8 mouse cellular contexts compared by ENCODE assay signal in genomic region chr9:25213164-25213557, GRCm38 (mm10). TPM values are rescaled to one million over a fixed set of nuclear protein-coding genes. Genes with fewer than 3 reads are reported as not detected.
DNase-seq lines count a peak whose midpoint lies in the region; ATAC-seq and TF ChIP-seq lines count a peak whose summit lies in the region.

No protein-coding gene starts in this region.

- no peak for DNase-seq in hindbrain, embryonic 10.5 days (ENCODE audit: low spot score)
- no peak for DNase-seq in midbrain, embryonic 10.5 days (ENCODE audit: low spot score)
- DNase-seq in midbrain, postnatal 0 days (ENCODE audit: low spot score) = no peak
- no peak for DNase-seq in spleen, adult 12 weeks (ENCODE audit: low spot score)

- no peak overlapping the region for H3K4me3 ChIP-seq in hindbrain, embryonic 10.5 days
- H3K4me3 ChIP-seq in hindbrain, embryonic 16.5 days (ENCODE audit: low read length) = no peak overlapping the region
- no peak overlapping the region for H3K4me3 ChIP-seq in midbrain, embryonic 10.5 days
- H3K4me3 ChIP-seq in midbrain, postnatal 0 days (ENCODE audit: low read depth, low read length) = no peak overlapping the region
- H3K4me3 ChIP-seq in hindbrain, embryonic 15.5 days = no peak overlapping the region
- no peak overlapping the region for H3K4me3 ChIP-seq in stomach, embryonic 16.5 days (replicated peaks; ENCODE audit: low read length)

- H3K27ac ChIP-seq in hindbrain, embryonic 10.5 days = peak overlapping the region; percentile 77
- no peak overlapping the region for H3K27ac ChIP-seq in hindbrain, embryonic 16.5 days (ENCODE audit: low read depth, low read length)
- peak overlapping the region; percentile 64; the same call in 1 of the 2 replicates for H3K27ac ChIP-seq in midbrain, embryonic 10.5 days (replicated peaks)
- H3K27ac ChIP-seq in midbrain, postnatal 0 days (ENCODE audit: low read depth, low read length) = no peak overlapping the region
- H3K27ac ChIP-seq in hindbrain, embryonic 15.5 days (replicated peaks) = peak overlapping the region; percentile 31; the same call in 1 of the 2 replicates
- H3K27ac ChIP-seq in stomach, embryonic 16.5 days (ENCODE audit: low read length) = peak overlapping the region; percentile 80; the same call in 1 of the 2 replicates

- ATAC-seq in hindbrain, embryonic 16.5 days = no peak
- ATAC-seq in midbrain, postnatal 0 days (ENCODE audit: low FRiP score) = no peak
- ATAC-seq in hindbrain, embryonic 15.5 days (ENCODE audit: low FRiP score, low read depth) = no peak
- no peak for ATAC-seq in stomach, embryonic 16.5 days (ENCODE audit: insufficient read depth, low FRiP score)
- no peak for ATAC-seq in activated CD4-positive, CD25-positive, alpha-beta regulatory T cell, adult 4 months

- no peaks in the 10 kb centered on the region for H3K27me3 ChIP-seq in hindbrain, embryonic 10.5 days (ENCODE audit: insufficient read depth, poor library complexity, severe bottlenecking)
- H3K27me3 ChIP-seq in hindbrain, embryonic 16.5 days (replicated peaks; ENCODE audit: control insufficient read depth, insufficient read depth, low read length) = no peaks in the 10 kb centered on the region
- H3K27me3 ChIP-seq in midbrain, embryonic 10.5 days (ENCODE audit: low read depth, poor library complexity, severe bottlenecking) = no peaks in the 10 kb centered on the region
- H3K27me3 ChIP-seq in midbrain, postnatal 0 days (ENCODE audit: insufficient read depth, low read length) = no peaks in the 10 kb centered on the region
- no peaks in the 10 kb centered on the region for H3K27me3 ChIP-seq in hindbrain, embryonic 15.5 days
- H3K27me3 ChIP-seq in stomach, embryonic 16.5 days (ENCODE audit: control insufficient read depth, insufficient read depth, low read length) = no peaks in the 10 kb centered on the region

- no peaks in the 10 kb centered on the region for H3K9me3 ChIP-seq in hindbrain, embryonic 10.5 days
- H3K9me3 ChIP-seq in hindbrain, embryonic 16.5 days (ENCODE audit: control insufficient read depth, low read length) = no peaks in the 10 kb centered on the region
- 0 out of 2 replicates have a peak, but pooled peaks cover 2% of the 10 kb centered on the region for H3K9me3 ChIP-seq in midbrain, embryonic 10.5 days (replicated peaks)
- H3K9me3 ChIP-seq in midbrain, postnatal 0 days (ENCODE audit: low read length) = no peaks in the 10 kb centered on the region
- H3K9me3 ChIP-seq in hindbrain, embryonic 15.5 days = no peaks in the 10 kb centered on the region
- no peaks in the 10 kb centered on the region for H3K9me3 ChIP-seq in stomach, embryonic 16.5 days (replicated peaks; ENCODE audit: control insufficient read depth, low read length)

- no peak for TF ChIP-seq CTCF in midbrain, postnatal 0 days (IDR thresholded peaks at IDR 0.05)

- H3K4me1 ChIP-seq in hindbrain, embryonic 10.5 days (replicated peaks) = peaks cover 19% of the 10 kb centered on the region
- peaks cover 2% of the 10 kb centered on the region; the same call in 1 of the 2 replicates for H3K4me1 ChIP-seq in hindbrain, embryonic 16.5 days (ENCODE audit: control insufficient read depth, insufficient read depth, low read depth, low read length)
- H3K4me1 ChIP-seq in midbrain, embryonic 10.5 days = peaks cover 15% of the 10 kb centered on the region
- H3K4me1 ChIP-seq in midbrain, postnatal 0 days (ENCODE audit: insufficient read depth, low read length) = peaks cover 2% of the 10 kb centered on the region; the same call in 1 of the 2 replicates
- H3K4me1 ChIP-seq in hindbrain, embryonic 15.5 days (replicated peaks) = peaks cover 6% of the 10 kb centered on the region
- peaks cover 5% of the 10 kb centered on the region; the same call in 1 of the 2 replicates for H3K4me1 ChIP-seq in stomach, embryonic 16.5 days (ENCODE audit: control insufficient read depth, insufficient read depth, low read length)

- H3K9ac ChIP-seq in hindbrain, embryonic 16.5 days (ENCODE audit: low read depth, low read length) = no peak overlapping the region
- H3K9ac ChIP-seq in midbrain, postnatal 0 days (replicated peaks; ENCODE audit: low read length, poor library complexity, severe bottlenecking) = no peak overlapping the region
- H3K9ac ChIP-seq in hindbrain, embryonic 15.5 days = no peak overlapping the region
- H3K9ac ChIP-seq in stomach, embryonic 16.5 days (ENCODE audit: low read length) = no peak overlapping the region

- H3K4me2 ChIP-seq in hindbrain, embryonic 16.5 days (ENCODE audit: low read length) = no peak overlapping the region
- no peak overlapping the region for H3K4me2 ChIP-seq in midbrain, postnatal 0 days (ENCODE audit: low read depth, low read length, poor library complexity, severe bottlenecking)
- H3K4me2 ChIP-seq in hindbrain, embryonic 15.5 days = no peak overlapping the region
- no peak overlapping the region for H3K4me2 ChIP-seq in stomach, embryonic 16.5 days (ENCODE audit: low read depth, low read length)

- no peaks in the 10 kb centered on the region for H3K36me3 ChIP-seq in hindbrain, embryonic 10.5 days
- H3K36me3 ChIP-seq in hindbrain, embryonic 16.5 days (ENCODE audit: control insufficient read depth, insufficient read depth, low read length) = no peaks in the 10 kb centered on the region
- H3K36me3 ChIP-seq in midbrain, embryonic 10.5 days = no peaks in the 10 kb centered on the region
- no peaks in the 10 kb centered on the region for H3K36me3 ChIP-seq in midbrain, postnatal 0 days (ENCODE audit: insufficient read depth, low read length)
- H3K36me3 ChIP-seq in hindbrain, embryonic 15.5 days = no peaks in the 10 kb centered on the region
- no peaks in the 10 kb centered on the region for H3K36me3 ChIP-seq in stomach, embryonic 16.5 days (ENCODE audit: control insufficient read depth, insufficient read depth, low read length)

RNA-seq across cellular contexts. Expression of gene Sept7, which starts 39.1 kb away (rescaled TPM):
- 164 and 225 TPM in 2 replicates for polyA plus RNA-seq in hindbrain, embryonic 10.5 days (2016; fragmentation: Nextera tagmentation; extraction: Ambion mirVana)
- 247 and 264 TPM in 2 replicates for polyA plus RNA-seq in hindbrain, embryonic 16.5 days (2015; fragmentation: Nextera tagmentation; extraction: Ambion mirVana)
- 234 and 248 TPM in 2 replicates for polyA plus RNA-seq in midbrain, embryonic 10.5 days (2016; fragmentation: Nextera tagmentation; extraction: Ambion mirVana)
- 137 and 168 TPM in 2 replicates for total RNA-seq in midbrain, postnatal 0 days (2014; rRNA removed)
- 249 TPM in 2 replicates for polyA plus RNA-seq in midbrain, postnatal 0 days (2015; fragmentation: Nextera tagmentation; extraction: Ambion mirVana)
- 240 and 244 TPM in 2 replicates for polyA plus RNA-seq in hindbrain, embryonic 15.5 days (2015; fragmentation: Nextera tagmentation; extraction: Ambion mirVana)
- polyA plus RNA-seq in stomach, embryonic 16.5 days (2015; fragmentation: Nextera tagmentation; extraction: Ambion mirVana) = 251 and 266 TPM in 2 replicates
- polyA plus RNA-seq in activated CD4-positive, CD25-positive, alpha-beta regulatory T cell, adult 4 months (2017; shearing (Covaris generic)) = 100 to 1,000 TPM; 425 to 492 TPM

Comparison
In these comparisons a context has a peak if more than half of its experiments do, and no peak if none do; other contexts are left out.
1. H3K27ac ChIP-seq: peak in hindbrain, embryonic 10.5 days (single experiment), midbrain, embryonic 10.5 days (single experiment), hindbrain, embryonic 15.5 days (single experiment) and stomach, embryonic 16.5 days (single experiment); none in hindbrain, embryonic 16.5 days (single experiment) and midbrain, postnatal 0 days (single experiment).